Mouse (Mus musculus) thymus, adult 2 months (tissue): Measurements from ENCODE around the gene Btg1. TPM values are rescaled to one million over a fixed set of nuclear protein-coding genes. Genes with fewer than 3 reads are reported as not detected.

Source experiments
- DNase-seq: peaks from one replicate; pipeline ENCODE4 v3.0.0; 2021
- H3K27ac ChIP-seq: fragments of 200-500 bp; 2 replicates; pipeline ENCODE4 v1.5.1; 2012; ENCODE audit warnings: low read length, control low read depth; ENCODE audit not compliant: control insufficient read depth, insufficient read depth
- H3K27me3 ChIP-seq: fragments of 200-500 bp; 2 replicates; pipeline ENCODE4 v1.6.1; 2012; ENCODE audit warnings: mild to moderate bottlenecking, low read length, moderate library complexity, mixed read lengths; ENCODE audit not compliant: control insufficient read depth, insufficient read depth
- H3K36me3 ChIP-seq: fragments of 200-500 bp; 2 replicates; pipeline ENCODE4 v1.6.1; 2012; ENCODE audit warnings: mild to moderate bottlenecking, low read length, moderate library complexity; ENCODE audit not compliant: control insufficient read depth, insufficient read depth
- H3K4me1 ChIP-seq: fragments of 200-500 bp; replicated peaks from 2 replicates; pipeline ENCODE4 v1.6.1; 2012; ENCODE audit warnings: low read length; ENCODE audit not compliant: control insufficient read depth, insufficient read depth
- H3K4me3 ChIP-seq: fragments of 200-500 bp; 2 replicates; pipeline ENCODE4 v1.5.1; 2012; ENCODE audit warnings: mild to moderate bottlenecking, low read length, control low read depth, moderate library complexity; ENCODE audit not compliant: control insufficient read depth, insufficient read depth
- CTCF ChIP-seq: fragments of 200-500 bp; IDR thresholded peaks from 2 replicates; pipeline ENCODE4 v1.5.1; 2012; ENCODE audit warnings: mild to moderate bottlenecking, control low read depth, low read length, moderate library complexity, borderline replicate concordance; ENCODE audit not compliant: control insufficient read depth, poor library complexity, insufficient read depth; ENCODE audit errors: extremely low read depth
- POLR2A ChIP-seq: fragments of 200-500 bp; IDR thresholded peaks from 2 replicates; pipeline ENCODE4 v1.6.1; 2012; ENCODE audit warnings: mild to moderate bottlenecking, low read length, control low read depth, moderate library complexity; ENCODE audit not compliant: control insufficient read depth, poor library complexity, insufficient read depth; ENCODE audit errors: extremely low read depth
- WGBS: fragments of 180-500 bp; shearing (Covaris S2); methylation state at CpG from one replicate; pipeline ENCODE4 v1.1.7; 2018; 5-methylcytosine and 5-hydroxymethylcytosine counted together
- polyA plus RNA-seq: library from polyadenylated mRNA; depleted of rRNA; stranded (reverse); fragments of >200 nt; gene quantifications from 2 replicates; pipeline ENCODE4 v1.2.3, GENCODE M21; 2012

Gene Btg1
- polyA plus RNA-seq, 1 experiment = 78.1 TPM

GRCm38 (mm10) chr10:96605856-96606255, 10.9 kb upstream of the Btg1 start:
- no peak overlapping the region for H3K27ac ChIP-seq
- no peak for DNase-seq
- H3K4me1 ChIP-seq = peaks cover 7% of the 10 kb centered on the region
- TF ChIP-seq POLR2A (no peak), CTCF (no peak)
- no peaks in the 10 kb centered on the region for H3K27me3 ChIP-seq
- WGBS = 63% methylated on average over 2 of the region's 2 CpGs
- no peaks in the 10 kb centered on the region for H3K36me3 ChIP-seq
- H3K4me3 ChIP-seq = no peak overlapping the region

- no peak for DNase-seq
- WGBS = 92% methylated on average over 4 of the region's 4 CpGs
- no peak overlapping the region for H3K4me3 ChIP-seq
- H3K27me3 ChIP-seq = no peaks in the 10 kb centered on the region
- peaks cover 7% of the 10 kb centered on the region for H3K4me1 ChIP-seq
- TF ChIP-seq CTCF = no peak
- TF ChIP-seq POLR2A = no peak
- H3K36me3 ChIP-seq = no peaks in the 10 kb centered on the region
- H3K27ac ChIP-seq = no peak overlapping the region
Observed at GRCm38 (mm10) chr10:96607617-96608185, 9.1 kb upstream of the Btg1 start.

DNA sequence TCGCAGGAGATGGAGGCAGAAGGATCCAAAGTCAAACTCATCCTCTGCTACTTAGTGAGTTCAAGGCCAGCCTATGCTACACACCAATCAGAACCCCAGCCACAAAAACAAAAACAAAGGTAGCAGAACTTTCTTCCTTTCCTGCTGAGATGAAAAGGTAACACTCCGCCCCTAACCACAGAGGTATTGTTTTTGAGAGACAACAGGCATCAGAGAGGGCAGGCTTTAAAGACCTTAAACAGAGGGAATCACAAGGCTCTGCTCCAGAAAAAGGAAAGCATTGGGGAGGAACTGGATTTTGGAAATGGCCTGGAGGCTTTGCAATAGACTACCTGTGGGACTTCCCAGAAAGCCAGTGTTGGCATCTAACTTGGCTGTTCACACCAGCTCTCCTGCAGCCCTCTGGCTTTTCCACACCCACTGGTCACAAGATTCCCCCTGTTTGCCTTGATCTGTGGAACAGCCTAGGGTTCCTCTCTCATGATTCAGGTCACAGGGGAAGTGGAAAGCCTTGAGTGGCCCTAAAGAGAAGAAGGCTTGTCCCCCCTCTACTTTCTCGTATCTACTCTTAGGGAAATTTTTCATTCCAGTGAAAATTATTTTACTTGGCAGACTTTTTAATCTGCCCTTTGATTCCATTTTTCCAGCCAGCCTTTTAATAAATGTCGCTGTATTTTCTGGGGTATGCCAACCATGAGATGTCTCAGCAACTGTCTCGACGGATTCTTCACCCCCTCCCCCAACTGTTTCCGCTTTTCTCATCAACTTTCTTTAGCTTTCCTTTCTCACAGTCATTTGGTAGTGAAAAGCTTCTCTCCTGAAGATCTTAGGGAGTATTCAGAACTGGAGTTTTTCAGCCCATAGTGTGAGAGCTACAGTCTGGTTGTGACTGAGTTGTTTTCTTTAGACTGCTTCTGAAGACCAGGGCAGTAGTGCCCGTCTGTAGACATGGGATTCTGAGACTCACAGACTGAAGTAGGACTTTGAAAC, 7.2 kb upstream of the Btg1 start:
- WGBS = 84% methylated on average over 8 of the region's 8 CpGs

GRCm38 (mm10) chr10:96616001-96616708, 651 bp upstream of the Btg1 start:
- H3K4me3 ChIP-seq = peak overlapping the region; percentile 79
- no peaks in the 10 kb centered on the region for H3K4me1 ChIP-seq
- no peak for DNase-seq
- 2% methylated on average over 24 of the region's 24 CpGs for WGBS
- peak overlapping the region; percentile 61 for H3K27ac ChIP-seq
- peaks cover 15% of the 10 kb centered on the region for H3K36me3 ChIP-seq
- TF ChIP-seq POLR2A = no peak
- TF ChIP-seq CTCF = peak; percentile 26; the same call in 1 of the 2 replicates
- H3K27me3 ChIP-seq = no peaks in the 10 kb centered on the region

More for the DNA sequence above, 7.2 kb upstream of the Btg1 start:
- H3K36me3 ChIP-seq = no peaks in the 10 kb centered on the region
- H3K4me1 ChIP-seq = peaks cover 7% of the 10 kb centered on the region
- TF ChIP-seq CTCF = no peak
- H3K4me3 ChIP-seq = no peak overlapping the region
- peak; percentile 40 for DNase-seq
- H3K27ac ChIP-seq = peak overlapping the region; percentile 50; the same call in 1 of the 2 replicates
- no peaks in the 10 kb centered on the region for H3K27me3 ChIP-seq

DNA sequence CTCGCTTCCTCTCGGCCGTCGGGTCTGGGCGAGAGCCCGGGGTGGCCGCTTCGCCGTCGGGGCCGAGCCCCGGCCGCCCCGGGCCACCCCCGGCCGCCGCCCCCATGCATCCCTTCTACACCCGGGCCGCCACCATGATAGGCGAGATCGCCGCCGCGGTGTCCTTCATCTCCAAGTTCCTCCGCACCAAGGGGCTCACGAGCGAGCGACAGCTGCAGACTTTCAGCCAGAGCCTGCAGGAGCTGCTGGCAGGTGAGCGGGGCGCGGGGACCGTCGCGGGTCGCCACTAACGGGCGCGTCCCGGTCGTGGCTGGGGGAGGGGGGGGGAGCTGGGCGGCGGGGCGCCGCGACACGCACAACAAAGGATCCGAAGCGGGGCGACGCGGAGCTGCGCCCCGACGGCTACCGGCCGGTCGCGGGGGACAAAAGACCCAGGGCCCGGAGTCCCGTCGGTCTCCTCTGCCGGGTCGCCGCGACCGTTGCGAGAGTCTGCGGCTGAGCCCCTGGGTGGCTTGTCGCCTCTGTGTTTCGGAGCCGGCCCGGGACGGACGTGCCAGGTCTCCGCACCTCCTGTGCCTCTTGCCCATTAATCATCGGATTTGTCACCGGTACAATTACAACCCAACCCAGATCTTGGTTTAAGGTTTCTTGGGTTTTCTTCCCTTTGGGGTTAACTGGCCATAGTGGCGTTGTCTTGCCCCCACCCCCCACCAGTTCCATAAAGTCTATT, 580 bp downstream of the Btg1 start:
- DNase-seq = peak; percentile 57
- WGBS = under 1% methylated on average over 78 of the region's 78 CpGs
- H3K27ac ChIP-seq = peak overlapping the region; percentile 97
- H3K4me1 ChIP-seq = peaks cover 5% of the 10 kb centered on the region
- no peaks in the 10 kb centered on the region for H3K27me3 ChIP-seq
- TF ChIP-seq POLR2A (no peak), CTCF (no peak)
- H3K4me3 ChIP-seq = peak overlapping the region; percentile 96
- peaks cover 26% of the 10 kb centered on the region for H3K36me3 ChIP-seq
